Mouse (Mus musculus) stomach, embryonic 14.5 days (tissue): ENCODE data around the gene Zbtb16. TPM values are rescaled to one million over a fixed set of nuclear protein-coding genes. Genes with fewer than 3 reads are reported as not detected.

Source experiments
- ATAC-seq: fragments of 200-750 bp; cut with Nextera tagmentation; 2 replicates; pipeline ENCODE4 v1.8.0; 2017; ENCODE audit warnings: low read depth, moderate TSS enrichment; ENCODE audit not compliant: insufficient number of reproducible peaks, insufficient read depth, low FRiP score
- H3K27ac ChIP-seq: fragments of 300-500 bp; sonication (generic); 2 replicates; pipeline ENCODE4 v1.5.1; 2014; ENCODE audit warnings: mild to moderate bottlenecking, low read length, moderate library complexity, mixed read lengths
- H3K27me3 ChIP-seq: fragments of 300-500 bp; sonication (generic); 2 replicates; pipeline ENCODE4 v1.6.1; 2014; ENCODE audit warnings: low read length, control low read depth, mixed read lengths; ENCODE audit not compliant: control insufficient read depth, insufficient read depth
- H3K36me3 ChIP-seq: fragments of 300-500 bp; sonication (generic); 2 replicates; pipeline ENCODE4 v1.6.1; 2014; ENCODE audit warnings: mild to moderate bottlenecking, control low read depth, low read length, moderate library complexity, mixed read lengths; ENCODE audit not compliant: control insufficient read depth, insufficient read depth
- H3K4me1 ChIP-seq: fragments of 300-500 bp; sonication (generic); 2 replicates; pipeline ENCODE4 v1.6.1; 2014; ENCODE audit warnings: low read length, control low read depth, mixed read lengths; ENCODE audit not compliant: control insufficient read depth, insufficient read depth
- H3K4me2 ChIP-seq: fragments of 300-500 bp; sonication (generic); replicated peaks from 2 replicates; pipeline ENCODE4 v1.6.1; 2014; ENCODE audit warnings: low read depth, low read length, control low read depth
- H3K4me3 ChIP-seq: fragments of 300-500 bp; sonication (generic); 2 replicates; pipeline ENCODE4 v1.5.1; 2014; ENCODE audit warnings: low read depth, low read length, control low read depth
- H3K9ac ChIP-seq: fragments of 300-500 bp; sonication (generic); replicated peaks from 2 replicates; pipeline ENCODE4 v1.6.1; 2014; ENCODE audit warnings: low read depth, mild to moderate bottlenecking, control low read depth, low read length, moderate library complexity, mixed read lengths
- H3K9me3 ChIP-seq: fragments of 300-500 bp; sonication (generic); 2 replicates; pipeline ENCODE4 v1.6.1; 2016; ENCODE audit warnings: low read depth, low read length, control low read depth; ENCODE audit not compliant: control insufficient read depth
- whole genome bisulfite sequencing: fragments of 180-500 bp; shearing (Covaris S2); extraction: QIAGEN DNeasy Blood & Tissue Kit; methylation state at CpG from one replicate; pipeline ENCODE4 v1.1.7; 2014; 5-methylcytosine and 5-hydroxymethylcytosine counted together
- polyA plus RNA-seq: library from polyadenylated mRNA; unstranded; fragments of >200 nt; fragmentation: Nextera tagmentation; extraction: Ambion mirVana; gene quantifications from 2 replicates; pipeline ENCODE4 v1.2.1, GENCODE M21; 2014

Gene Zbtb16
- polyA plus RNA-seq, 1 experiment from 2014 or later, result 6.6 TPM

- H3K9me3 ChIP-seq, result no peaks in the 10 kb centered on the region
- no peak overlapping the region for H3K27ac ChIP-seq
- no peak overlapping the region for H3K9ac ChIP-seq
- WGBS, result 73% methylated on average over 6 of the region's 6 CpGs
- no peak overlapping the region for H3K4me3 ChIP-seq
- H3K27me3 ChIP-seq, result no peaks in the 10 kb centered on the region
- no peak for ATAC-seq
- peaks cover 8% of the 10 kb centered on the region; the same call in 1 of the 2 replicates for H3K4me1 ChIP-seq
- no peaks in the 10 kb centered on the region for H3K36me3 ChIP-seq
- no peak overlapping the region for H3K4me2 ChIP-seq
These were observed 128.2 kb downstream of the Zbtb16 start for GRCm38 (mm10) chr9:48707824-48708229.

GRCm38 (mm10) chr9:48707134-48707823 lies 128.7 kb downstream of the Zbtb16 start:
- no peak overlapping the region for H3K4me3 ChIP-seq
- no peaks in the 10 kb centered on the region for H3K9me3 ChIP-seq
- ATAC-seq, result no peak
- H3K4me1 ChIP-seq, result peaks cover 8% of the 10 kb centered on the region; the same call in 1 of the 2 replicates
- H3K36me3 ChIP-seq, result no peaks in the 10 kb centered on the region
- H3K27me3 ChIP-seq, result no peaks in the 10 kb centered on the region
- WGBS, result 42% methylated on average over 14 of the region's 14 CpGs
- no peak overlapping the region for H3K4me2 ChIP-seq
- H3K9ac ChIP-seq, result no peak overlapping the region
- no peak overlapping the region for H3K27ac ChIP-seq

DNA sequence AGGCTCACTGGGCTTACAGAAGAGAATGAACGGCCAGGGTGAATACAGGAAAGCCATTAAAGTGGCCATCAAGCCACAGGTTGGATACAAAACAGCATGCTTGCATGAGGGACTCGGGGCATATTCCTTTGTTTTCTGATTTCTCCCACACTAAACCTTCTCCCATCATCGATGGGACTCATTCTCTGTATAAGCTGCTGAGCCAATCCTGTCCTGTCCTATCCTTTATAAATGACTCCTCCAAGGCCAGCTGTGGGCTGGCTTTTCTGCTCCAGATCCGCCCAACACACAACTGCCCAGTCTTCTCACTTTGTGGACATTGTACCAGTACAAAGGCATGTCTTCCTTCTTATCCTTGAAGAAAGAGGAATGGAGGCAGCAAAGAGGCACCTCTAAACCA lies 134.7 kb downstream of the Zbtb16 start:
- Histone ChIP-seq H3K4me2 (no peak overlapping the region), H3K4me3 (no peak overlapping the region), H3K27ac (no peak overlapping the region), H3K27me3 (no peaks in the 10 kb centered on the region), H3K9ac (no peak overlapping the region), H3K36me3 (no peaks in the 10 kb centered on the region), H3K9me3 (no peaks in the 10 kb centered on the region), H3K4me1 (peaks cover 7% of the 10 kb centered on the region; the same call in 1 of the 2 replicates)
- 68% methylated on average over 4 of the region's 4 CpGs for WGBS
- ATAC-seq, result no peak

DNA sequence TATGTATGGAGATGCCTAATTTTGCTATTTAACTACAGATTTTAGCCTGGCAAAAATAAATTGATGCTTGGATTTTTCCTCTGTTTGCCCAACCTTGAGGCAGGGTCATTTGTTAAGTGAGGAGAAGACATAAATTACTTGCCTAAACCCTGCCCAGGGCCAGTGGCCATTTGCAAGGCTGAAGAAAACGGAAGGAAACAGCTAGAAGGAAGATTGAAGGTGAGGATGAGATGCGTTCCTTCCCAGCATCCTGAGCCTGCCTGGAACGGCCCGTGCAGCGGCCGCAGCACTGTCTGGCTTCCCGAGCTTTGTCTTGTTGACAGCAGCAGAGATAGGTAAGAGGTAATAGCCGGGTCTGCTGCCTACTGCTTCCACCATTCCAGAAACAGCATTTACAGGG lies 135.2 kb downstream of the Zbtb16 start:
- Histone ChIP-seq H3K27ac (no peak overlapping the region), H3K4me1 (peaks cover 11% of the 10 kb centered on the region; the same call in 1 of the 2 replicates), H3K9me3 (no peaks in the 10 kb centered on the region), H3K9ac (no peak overlapping the region), H3K27me3 (no peaks in the 10 kb centered on the region), H3K4me2 (no peak overlapping the region), H3K4me3 (no peak overlapping the region), H3K36me3 (no peaks in the 10 kb centered on the region)
- WGBS, result 26% methylated on average over 8 of the region's 8 CpGs
- no peak for ATAC-seq

DNA sequence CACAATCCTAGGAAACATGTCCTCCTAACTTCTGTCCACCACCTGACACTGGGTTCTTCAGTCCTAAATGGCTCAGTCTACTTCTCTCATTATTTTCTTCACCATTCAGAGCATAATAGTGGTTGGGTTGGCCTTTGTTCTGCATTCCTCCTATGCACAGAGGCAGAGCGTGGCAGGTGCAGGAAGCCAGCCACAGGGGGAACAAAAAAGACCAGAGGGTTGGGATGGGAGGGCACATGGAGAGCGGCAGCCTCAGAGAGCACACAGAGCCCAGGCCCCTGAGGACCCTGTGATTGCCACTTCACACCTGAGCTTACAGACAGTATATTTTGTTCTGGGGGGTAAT lies 138.6 kb downstream of the Zbtb16 start:
- Histone ChIP-seq H3K4me3 (no peak overlapping the region), H3K9ac (no peak overlapping the region), H3K27me3 (no peaks in the 10 kb centered on the region), H3K36me3 (no peaks in the 10 kb centered on the region), H3K4me1 (peaks cover 18% of the 10 kb centered on the region; the same call in 1 of the 2 replicates), H3K9me3 (no peaks in the 10 kb centered on the region), H3K4me2 (no peak overlapping the region), H3K27ac (no peak overlapping the region)
- no peak for ATAC-seq
- WGBS, result 75% methylated on average over 2 of the region's 2 CpGs

DNA sequence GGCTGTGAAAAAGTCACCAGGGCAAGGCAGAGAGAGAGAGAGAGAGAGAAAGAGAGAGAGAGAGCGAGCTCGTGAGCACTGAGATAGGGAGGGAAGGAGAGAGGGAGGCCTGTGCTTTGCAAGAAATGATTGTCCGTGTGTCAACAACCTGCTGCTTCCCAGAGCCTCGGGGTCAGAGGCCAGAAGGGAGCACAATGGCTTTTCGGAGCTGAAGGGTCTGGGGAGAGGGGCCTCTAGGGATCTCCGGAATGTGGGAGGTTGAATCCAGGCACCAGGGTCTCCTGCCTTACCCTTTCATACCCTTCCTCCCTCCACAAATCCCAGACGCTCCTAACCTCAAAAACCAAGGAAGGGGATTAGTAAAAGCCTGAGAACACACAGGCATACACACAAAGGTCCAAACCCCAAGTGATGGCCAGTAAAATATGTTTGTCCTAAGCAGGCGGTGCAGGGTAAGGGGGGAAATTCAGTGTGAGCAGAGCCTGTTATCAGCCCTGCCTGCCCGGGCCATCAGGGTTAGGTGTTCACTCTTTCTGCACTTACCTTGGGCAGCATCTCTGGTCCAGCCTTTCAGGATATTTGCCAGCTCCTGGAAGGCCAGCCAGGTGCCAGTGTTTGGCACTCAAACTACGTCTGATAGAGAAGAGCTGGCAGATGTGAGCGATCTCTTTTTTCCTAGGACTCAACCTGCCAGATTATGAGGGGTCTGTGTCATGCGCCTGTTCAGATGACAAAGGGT lies 139.1 kb downstream of the Zbtb16 start:
- Histone ChIP-seq H3K4me2 (no peak overlapping the region), H3K27ac (peak overlapping the region; percentile 41; the same call in 1 of the 2 replicates), H3K4me1 (peaks cover 18% of the 10 kb centered on the region; the same call in 1 of the 2 replicates), H3K27me3 (no peaks in the 10 kb centered on the region), H3K9ac (no peak overlapping the region), H3K4me3 (no peak overlapping the region), H3K36me3 (no peaks in the 10 kb centered on the region), H3K9me3 (no peaks in the 10 kb centered on the region)
- ATAC-seq, result no peak
- 35% methylated on average over 12 of the region's 12 CpGs for WGBS

DNA sequence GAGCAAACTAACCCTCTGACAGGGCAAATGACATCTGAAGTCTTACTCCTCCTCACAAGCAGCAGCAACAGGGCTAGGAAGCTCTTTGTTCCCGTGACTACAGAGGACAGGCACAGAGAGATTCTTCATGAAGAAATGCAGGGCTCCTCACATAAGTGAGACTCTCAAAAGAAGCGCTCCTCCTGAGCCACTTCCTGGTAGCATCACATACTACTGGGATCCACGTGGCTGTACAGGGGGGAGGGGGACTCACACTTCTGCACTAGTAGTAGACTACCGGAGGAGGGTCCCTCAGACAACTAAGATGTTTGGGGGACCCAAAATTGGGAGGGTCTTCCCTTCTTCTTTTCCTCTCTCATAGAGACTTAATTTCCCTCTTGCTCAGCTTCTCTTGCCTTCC lies 139.7 kb downstream of the Zbtb16 start:
- Histone ChIP-seq H3K9me3 (no peaks in the 10 kb centered on the region), H3K9ac (no peak overlapping the region), H3K27me3 (no peaks in the 10 kb centered on the region), H3K4me3 (no peak overlapping the region), H3K36me3 (no peaks in the 10 kb centered on the region), H3K4me2 (no peak overlapping the region), H3K27ac (peak overlapping the region; percentile 59; the same call in 1 of the 2 replicates), H3K4me1 (peaks cover 18% of the 10 kb centered on the region; the same call in 1 of the 2 replicates)
- 35% methylated on average over 4 of the region's 4 CpGs for WGBS
- no peak for ATAC-seq

DNA sequence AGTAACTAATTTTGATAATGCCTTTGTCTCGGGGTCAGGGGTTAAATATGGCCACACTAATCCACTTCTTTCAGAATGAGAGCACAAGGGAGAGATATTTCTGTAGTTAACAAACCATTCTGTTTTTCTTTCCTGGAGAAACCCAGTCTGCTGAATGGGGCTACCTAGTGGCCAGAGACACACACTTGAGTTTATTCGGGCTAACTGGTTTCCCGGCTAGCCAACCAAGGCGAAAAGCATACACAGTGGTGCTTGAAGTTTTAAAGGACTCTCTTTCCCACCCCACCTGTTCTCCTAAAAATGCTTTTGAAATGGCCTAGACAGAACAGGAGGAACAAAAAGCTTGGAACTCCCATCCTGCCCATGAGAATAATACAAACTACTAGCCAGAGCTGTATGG lies 140.2 kb downstream of the Zbtb16 start:
- no peak overlapping the region for H3K4me2 ChIP-seq
- H3K4me1 ChIP-seq, result peaks cover 18% of the 10 kb centered on the region; the same call in 1 of the 2 replicates
- WGBS, result 67% methylated on average over 4 of the region's 4 CpGs
- H3K4me3 ChIP-seq, result no peak overlapping the region
- peak overlapping the region; percentile 59; the same call in 1 of the 2 replicates for H3K27ac ChIP-seq
- H3K9me3 ChIP-seq, result no peaks in the 10 kb centered on the region
- ATAC-seq, result no peak
- no peaks in the 10 kb centered on the region for H3K36me3 ChIP-seq
- no peak overlapping the region for H3K9ac ChIP-seq
- no peaks in the 10 kb centered on the region for H3K27me3 ChIP-seq
